Mouse (Mus musculus): Measurements from ENCODE around the gene Tex52. TPM values are rescaled to one million over a fixed set of nuclear protein-coding genes. Genes with fewer than 3 reads are reported as not detected.
A peak's percentile ranks its signal among the peaks of the same experiment; 100 is the strongest.

The Tex52 gene
- total and polyA plus RNA-seq, 3 experiments, result 0.07 TPM; not detected in 2

DNA sequence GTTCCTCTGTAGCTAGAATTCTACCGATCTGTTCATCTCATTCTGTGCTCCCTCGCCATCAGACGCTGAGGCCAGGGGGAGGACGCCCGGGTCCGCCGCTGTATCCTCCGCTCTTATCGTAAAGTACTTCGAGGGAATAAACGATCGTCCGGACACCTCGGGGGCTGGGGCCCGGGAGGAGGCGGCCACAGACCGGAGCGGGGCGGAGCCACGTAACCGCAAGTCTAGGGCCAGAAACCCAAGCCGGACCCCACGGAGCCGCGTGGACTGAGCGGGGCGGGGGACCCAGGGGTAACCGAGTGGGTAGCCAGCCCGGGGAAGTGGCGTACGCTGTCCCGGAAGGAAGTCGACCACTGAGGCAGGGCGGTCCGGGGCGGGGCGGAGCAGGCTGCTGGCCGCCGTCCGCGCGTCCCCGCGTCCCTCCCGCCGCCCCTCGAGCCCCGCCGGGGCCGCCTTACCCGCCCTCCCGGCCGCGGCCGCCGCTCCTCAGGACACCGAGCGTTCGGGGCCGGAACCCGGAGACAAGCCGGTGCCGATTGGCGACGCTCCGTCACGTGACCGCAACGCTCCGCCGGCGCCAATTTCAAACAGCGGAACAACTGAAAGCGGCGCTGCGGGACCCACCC lies 12.8 kb upstream of the Tex52 start, which contains the start of the genes Rhno1 and Foxm1:
Rhno1 (minus strand) TSS at position 531 of the 626 bp plus-strand sequence.
Foxm1 (plus strand) TSS at position 587 of the 626 bp plus-strand sequence.
- H3K27me3 ChIP-seq (ENCODE audit: control insufficient read depth in 1 of 2, insufficient read depth in 2 of 2, low read length in 2 of 2), result no peaks in the 10 kb centered on the region
- peak; percentile 86 for DNase-seq (ENCODE audit: low read depth, low spot score)
- H3K9me3 ChIP-seq (replicated peaks; ENCODE audit: insufficient read depth, low read length), result no peaks in the 10 kb centered on the region
- H3K4me3 ChIP-seq (ENCODE audit: control insufficient read depth in 1 of 2, insufficient read depth in 1 of 2, low read depth in 2 of 2, low read length in 2 of 2), result peak within 1 kb of the TSS; percentile 75 to 88
- peaks cover 2 to 15% of the 10 kb centered on the region in 2 experiments; a peak in 3 of 4 replicates for H3K36me3 ChIP-seq (ENCODE audit: control insufficient read depth in 1 of 2, insufficient read depth in 2 of 2, low read length in 2 of 2)
- H3K27ac ChIP-seq (ENCODE audit: control insufficient read depth, low read depth, low read length), result peak within 1 kb of the TSS; percentile 88
- peaks cover 2 to 7% of the 10 kb centered on the region in 2 experiments; a peak in 2 of 4 replicates for H3K4me1 ChIP-seq (ENCODE audit: control insufficient read depth in 1 of 2, insufficient read depth in 2 of 2, low read length in 2 of 2)
- H3K9ac ChIP-seq (ENCODE audit: control insufficient read depth, low read depth, low read length, poor library complexity, severe bottlenecking), result peak within 1 kb of the TSS; percentile 88
- H3K79me2 ChIP-seq (ENCODE audit: control insufficient read depth, insufficient read depth, low read length, poor library complexity), result peaks cover 46% of the 10 kb centered on the region
- TF ChIP-seq MYC (IDR thresholded peaks at IDR 0.05; ENCODE audit: low read depth, low read length) (0 out of 2 replicates have a peak, but pooled peaks have one; percentile 13), NELFE (IDR thresholded peaks at IDR 0.05; ENCODE audit: low read depth, low read length) (peak; percentile 59), USF1 (IDR thresholded peaks at IDR 0.05; ENCODE audit: low read depth, low read length) (peak; percentile 94), MAZ (IDR thresholded peaks at IDR 0.05; ENCODE audit: low read depth, low read length) (no peak), GABPA (IDR thresholded peaks at IDR 0.05; ENCODE audit: low read depth, low read length) (no peak), ETS1 (IDR thresholded peaks at IDR 0.05; ENCODE audit: low read depth, low read length) (no peak), UBTF (IDR thresholded peaks at IDR 0.05; ENCODE audit: borderline replicate concordance, insufficient read depth, low read depth, low read length) (0 out of 2 replicates have a peak, but pooled peaks have one; percentile 70), RAD21 (IDR thresholded peaks at IDR 0.05; ENCODE audit: low read depth, low read length) (no peak), CHD2 (IDR thresholded peaks at IDR 0.05; ENCODE audit: low read length) (no peak), BHLHE40 (IDR thresholded peaks at IDR 0.05; ENCODE audit: borderline replicate concordance, low read depth, low read length) (peak; percentile 57; the same call in 1 of the 2 replicates), CTCF (IDR thresholded peaks at IDR 0.05 in 2 of 3, conservative IDR thresholded peaks at IDR 0.05 in 1 of 3; ENCODE audit: control insufficient read depth in 1 of 3, insufficient read depth in 1 of 3, low read depth in 2 of 3, low read length in 3 of 3, poor library complexity in 1 of 3, severe bottlenecking in 1 of 3) (no peak), POLR2AphosphoS5 (IDR thresholded peaks at IDR 0.05; ENCODE audit: borderline replicate concordance, low read depth, low read length) (no peak), ZKSCAN1 (IDR thresholded peaks at IDR 0.05; ENCODE audit: low read depth, low read length) (no peak), GATA1 (IDR thresholded peaks at IDR 0.05; ENCODE audit: low read depth, low read length) (no peak), ELF1 (IDR thresholded peaks at IDR 0.05; ENCODE audit: low read depth, low read length) (no peak; the same call in 1 of the 2 replicates), MYB (IDR thresholded peaks at IDR 0.05; ENCODE audit: low read depth, low read length) (no peak), POLR2A (IDR thresholded peaks at IDR 0.05; ENCODE audit: control insufficient read depth in 1 of 2, insufficient read depth in 1 of 2, low read depth in 1 of 2, low read length in 2 of 2, poor library complexity in 1 of 2) (peak; percentile 55 to 76; a peak in 3 of 4 replicates), RCOR1 (IDR thresholded peaks at IDR 0.05; ENCODE audit: low read depth, low read length) (no peak), TBP (IDR thresholded peaks at IDR 0.05; ENCODE audit: low read depth, low read length) (0 out of 2 replicates have a peak, but pooled peaks have one; percentile 43), NRF1 (IDR thresholded peaks at IDR 0.05; ENCODE audit: insufficient read depth, low read depth, low read length, poor library complexity, severe bottlenecking) (no peak), USF2 (IDR thresholded peaks at IDR 0.05; ENCODE audit: borderline replicate concordance in 1 of 2, insufficient read depth in 1 of 2, low read depth in 1 of 2, low read length in 2 of 2) (peak; percentile 49 to 83; a peak in 3 of 4 replicates), MEF2A (IDR thresholded peaks at IDR 0.05; ENCODE audit: extremely low read depth, insufficient replicate concordance, low read depth, low read length, poor library complexity, severe bottlenecking) (no peak), ZNF384 (IDR thresholded peaks at IDR 0.05; ENCODE audit: low read depth, low read length) (no peak), KAT2A (conservative IDR thresholded peaks at IDR 0.05; ENCODE audit: low read depth, low read length) (no peak), ZC3H11A (IDR thresholded peaks at IDR 0.05; ENCODE audit: low read depth, low read length) (no peak), MAX (IDR thresholded peaks at IDR 0.05; ENCODE audit: low read length) (peak; percentile 72), TAL1 (IDR thresholded peaks at IDR 0.05; ENCODE audit: low read length) (no peak), POLR2AphosphoS2 (IDR thresholded peaks at IDR 0.05; ENCODE audit: low read length) (0 out of 2 replicates have a peak, but pooled peaks have one; percentile 31), JUND (IDR thresholded peaks at IDR 0.05; ENCODE audit: low read depth, low read length) (no peak), SMC3 (IDR thresholded peaks at IDR 0.05; ENCODE audit: low read depth, low read length) (no peak), SIN3A (IDR thresholded peaks at IDR 0.05; ENCODE audit: low read length) (peak; percentile 68), HCFC1 (IDR thresholded peaks at IDR 0.05; ENCODE audit: low read depth, low read length) (no peak; the same call in 1 of the 2 replicates), ZMIZ1 (IDR thresholded peaks at IDR 0.05; ENCODE audit: low read depth, low read length) (no peak), EP300 (IDR thresholded peaks at IDR 0.05; ENCODE audit: low read depth in 1 of 2, low read length in 2 of 2) (no peak), MAFK (IDR thresholded peaks at IDR 0.05; ENCODE audit: borderline replicate concordance, low read depth, low read length) (no peak), E2F4 (IDR thresholded peaks at IDR 0.05; ENCODE audit: borderline replicate concordance, low read depth, low read length) (peak; percentile 86; the same call in 1 of the 2 replicates)
